Mouse (Mus musculus): ENCODE measurements around the gene Nelfe.
A peak's percentile ranks its signal among the peaks of the same experiment; 100 is the strongest.

The Nelfe gene

DNA sequence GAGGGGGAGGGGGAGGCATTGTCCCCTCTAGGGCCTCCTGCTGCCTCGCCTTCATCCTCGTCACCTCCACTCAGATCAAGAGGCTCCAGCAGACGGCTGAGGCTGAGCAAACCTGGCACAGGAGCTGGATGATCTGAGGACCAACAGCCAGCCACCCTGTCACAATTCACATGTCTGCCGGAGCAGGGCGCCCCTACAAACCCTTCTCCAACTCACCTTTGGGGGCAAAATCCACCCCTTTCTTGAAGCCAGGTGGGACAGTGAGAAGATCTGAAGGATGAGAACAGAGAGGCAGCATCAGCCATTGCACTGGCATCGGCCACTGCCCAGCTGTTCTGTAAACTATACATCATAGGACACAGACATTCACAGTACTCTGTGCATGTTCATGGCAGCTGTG, 3.0 kb upstream of the Nelfe start:
- no peak for DNase-seq (ENCODE audit: low spot score)

DNA sequence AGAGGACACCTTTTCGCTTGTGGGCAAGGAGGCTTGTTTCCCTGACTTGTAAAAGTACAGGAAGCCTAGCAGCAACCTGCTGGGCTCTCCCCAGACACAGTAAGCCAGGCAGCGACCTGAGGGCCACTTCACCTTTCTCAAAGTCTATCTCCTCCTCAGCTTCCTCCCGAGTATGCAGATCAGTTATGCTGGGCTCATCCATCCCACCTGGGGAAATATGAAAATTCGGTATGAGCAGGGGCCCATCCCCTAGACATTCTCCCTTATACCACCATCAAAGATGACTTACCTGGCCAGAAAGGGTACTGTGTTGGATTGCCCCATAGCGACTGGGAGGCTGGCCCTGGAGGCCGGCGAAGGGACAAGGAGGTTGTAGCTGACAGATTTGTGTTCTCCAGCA, 2.6 kb upstream of the Nelfe start:
- DNase-seq (ENCODE audit: low spot score) = no peak

DNA sequence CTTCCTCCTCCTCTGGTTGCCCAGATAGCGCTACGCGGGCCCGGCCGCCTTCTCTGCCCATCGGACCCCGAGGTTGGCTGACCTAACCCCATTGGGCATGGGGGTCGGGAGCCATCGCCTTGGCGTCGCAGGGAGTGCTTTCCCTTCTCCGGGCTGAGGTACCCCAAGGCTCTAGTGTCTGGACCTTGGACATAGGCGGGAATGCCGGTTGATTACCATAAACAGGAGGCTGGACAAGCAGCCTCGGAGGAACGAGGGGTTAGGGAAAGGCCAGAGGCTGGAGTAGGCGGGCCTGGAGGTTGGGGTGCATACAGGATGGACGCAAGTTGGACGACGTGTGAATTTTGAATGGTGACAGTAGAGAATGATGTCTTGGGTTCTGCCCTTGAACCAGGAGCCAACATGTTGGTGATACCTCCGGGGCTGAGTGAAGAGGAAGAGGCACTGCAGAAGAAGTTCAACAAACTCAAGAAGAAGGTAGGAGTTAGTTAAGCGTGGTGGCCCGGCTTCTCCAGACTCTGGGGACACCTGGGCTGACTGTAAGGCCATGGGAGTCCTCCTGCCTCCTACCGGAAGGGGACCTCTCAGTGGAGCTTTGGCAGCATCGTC, 430 bp downstream of the Nelfe start:
- no peak for DNase-seq (ENCODE audit: low spot score)

GRCm38 (mm10) chr17:34853511-34853910, 3.3 kb downstream of the Nelfe start:
- DNase-seq (ENCODE audit: low spot score) = no peak

DNA sequence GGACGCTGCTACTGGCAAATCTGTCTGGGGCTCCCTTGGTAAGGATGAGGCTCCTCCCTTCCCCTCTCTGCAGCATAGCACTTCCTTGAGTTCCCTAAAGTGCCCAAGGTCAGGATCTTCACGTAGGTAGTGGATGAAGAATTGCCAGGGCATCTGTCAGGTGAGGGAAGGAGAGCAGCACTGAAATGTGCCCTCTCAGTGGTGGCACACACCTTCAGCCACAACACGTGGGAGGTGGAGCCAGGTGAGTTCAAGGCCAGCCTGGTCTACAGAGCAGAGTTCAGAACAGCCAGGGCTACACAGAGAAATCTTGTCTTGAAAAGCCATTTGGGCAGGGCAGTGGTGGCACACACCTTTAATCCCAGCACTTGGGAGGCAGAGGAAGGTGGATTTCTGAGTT, 4.6 kb downstream of the Nelfe start:
- DNase-seq (ENCODE audit: low spot score) = no peak

GRCm38 (mm10) chr17:34855825-34856224, 5.6 kb downstream of the Nelfe start:
- DNase-seq (ENCODE audit: low spot score) = peak; percentile 52

DNA sequence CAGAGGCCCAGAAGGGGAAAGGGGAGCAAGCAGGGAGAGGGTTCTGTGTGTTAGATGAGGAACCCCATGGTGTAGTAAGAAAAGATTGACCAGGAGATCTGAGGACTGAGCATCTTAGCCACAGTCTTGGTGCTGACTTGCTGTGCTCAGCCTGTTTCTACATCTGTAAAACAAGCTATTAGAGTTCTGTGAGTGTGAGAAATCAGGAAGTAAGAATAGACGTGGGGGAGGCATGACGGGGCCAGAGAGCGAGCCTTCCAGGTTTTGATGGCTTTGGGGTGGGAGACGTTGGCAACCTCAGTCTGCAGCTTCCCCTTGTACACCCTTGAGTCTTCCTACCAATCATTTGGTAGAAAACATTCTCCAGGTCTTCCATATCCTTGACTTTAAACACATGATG, 8.5 kb downstream of the Nelfe start:
- DNase-seq (ENCODE audit: low spot score) = no peak

- DNase-seq (ENCODE audit: low spot score) = no peak
Observed at GRCm38 (mm10) chr17:34860514-34860913, 10.3 kb downstream of the Nelfe start.

- peak; percentile 17 for DNase-seq (ENCODE audit: low spot score)
Observed at GRCm38 (mm10) chr17:34861704-34862415, 11.7 kb downstream of the Nelfe start.

- DNase-seq (ENCODE audit: low spot score) = no peak
Observed at GRCm38 (mm10) chr17:34862416-34863081, 12.4 kb downstream of the Nelfe start, which contains the start of gene Cfb. TSS of gene Cfb (minus strand) at chr17:34862518.

GRCm38 (mm10) chr17:34865981-34866380, 15.8 kb downstream of the Nelfe start:
- DNase-seq (ENCODE audit: low spot score) = no peak

DNA sequence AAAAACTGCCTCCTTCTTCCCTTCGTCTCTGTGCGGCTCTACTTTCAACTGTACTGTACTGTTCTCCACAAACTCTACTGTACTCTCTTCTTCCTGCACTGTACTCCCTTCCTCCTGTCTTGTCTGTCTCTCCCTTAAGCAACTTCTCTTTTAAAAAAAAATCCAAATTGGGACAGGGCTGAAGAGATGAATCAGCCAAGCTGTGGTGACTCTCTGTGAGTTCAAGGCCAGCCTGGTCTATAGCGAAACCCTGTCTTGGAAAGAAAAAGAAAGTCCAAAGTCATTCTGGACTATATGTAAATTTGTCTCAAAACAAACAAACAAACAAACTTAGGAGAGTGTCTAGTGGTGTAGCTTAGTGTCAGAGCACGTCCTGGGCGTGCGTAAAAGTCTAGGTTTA, 24.1 kb downstream of the Nelfe start:
- no peak for DNase-seq (ENCODE audit: low spot score)

GRCm38 (mm10) chr17:34879336-34879879, 29.2 kb downstream of the Nelfe start, which contains the start of gene Zbtb12:
TSS of gene Zbtb12 (plus strand) at chr17:34879483.
- no peak for DNase-seq (ENCODE audit: low spot score)

GRCm38 (mm10) chr17:34881166-34881565, 31.0 kb downstream of the Nelfe start:
- no peak for DNase-seq (ENCODE audit: low spot score)

- no peak for DNase-seq (ENCODE audit: low spot score)
Observed at GRCm38 (mm10) chr17:34881683-34882310, 31.6 kb downstream of the Nelfe start, which contains the start of gene Gm20547. TSS of gene Gm20547 (minus strand) at chr17:34882042.

DNA sequence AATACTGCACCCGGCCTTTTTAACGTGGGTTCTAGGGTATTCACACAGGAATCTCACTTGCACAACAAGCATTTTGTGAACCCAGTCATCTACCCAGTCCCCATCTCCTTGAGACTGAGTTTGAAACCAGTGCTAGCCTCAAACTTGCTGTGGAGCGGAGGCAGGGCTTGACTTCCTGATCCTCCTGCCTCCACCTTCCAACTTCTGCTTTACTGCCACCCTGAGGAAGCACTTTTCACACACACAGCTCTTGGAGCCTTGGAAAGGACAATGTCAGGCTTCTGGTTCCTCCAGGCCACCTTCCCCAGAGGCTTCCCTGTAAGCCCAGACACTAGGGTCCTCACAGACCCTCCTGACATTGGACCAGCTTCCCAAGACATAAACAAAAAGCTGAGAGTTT, 33.1 kb downstream of the Nelfe start:
- no peak for DNase-seq (ENCODE audit: low spot score)

GRCm38 (mm10) chr17:34884704-34885103, 34.5 kb downstream of the Nelfe start:
- no peak for DNase-seq (ENCODE audit: low spot score)

DNA sequence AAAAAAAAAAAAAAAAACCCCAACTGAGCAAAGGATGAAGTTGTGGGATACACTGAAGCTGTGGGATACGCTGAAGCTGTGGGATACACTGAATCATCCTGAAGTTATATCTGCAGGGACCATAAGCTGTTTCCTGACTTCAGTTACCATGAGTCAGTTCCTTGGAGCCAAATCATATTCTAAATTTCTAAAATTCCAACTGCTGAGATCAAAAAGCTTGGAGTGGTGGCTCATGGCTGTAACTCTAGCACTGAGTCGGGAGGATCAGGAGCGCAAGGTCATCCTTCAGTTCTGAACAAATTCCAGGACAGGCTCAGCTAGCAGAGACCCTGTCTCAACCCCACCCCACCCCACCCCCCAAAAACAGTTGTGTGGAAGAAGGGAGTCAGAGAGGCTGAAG, 35.4 kb downstream of the Nelfe start:
- no peak for DNase-seq (ENCODE audit: low spot score)

- no peak for DNase-seq (ENCODE audit: low spot score)
Observed at GRCm38 (mm10) chr17:34887942-34888341, 37.8 kb downstream of the Nelfe start.

DNA sequence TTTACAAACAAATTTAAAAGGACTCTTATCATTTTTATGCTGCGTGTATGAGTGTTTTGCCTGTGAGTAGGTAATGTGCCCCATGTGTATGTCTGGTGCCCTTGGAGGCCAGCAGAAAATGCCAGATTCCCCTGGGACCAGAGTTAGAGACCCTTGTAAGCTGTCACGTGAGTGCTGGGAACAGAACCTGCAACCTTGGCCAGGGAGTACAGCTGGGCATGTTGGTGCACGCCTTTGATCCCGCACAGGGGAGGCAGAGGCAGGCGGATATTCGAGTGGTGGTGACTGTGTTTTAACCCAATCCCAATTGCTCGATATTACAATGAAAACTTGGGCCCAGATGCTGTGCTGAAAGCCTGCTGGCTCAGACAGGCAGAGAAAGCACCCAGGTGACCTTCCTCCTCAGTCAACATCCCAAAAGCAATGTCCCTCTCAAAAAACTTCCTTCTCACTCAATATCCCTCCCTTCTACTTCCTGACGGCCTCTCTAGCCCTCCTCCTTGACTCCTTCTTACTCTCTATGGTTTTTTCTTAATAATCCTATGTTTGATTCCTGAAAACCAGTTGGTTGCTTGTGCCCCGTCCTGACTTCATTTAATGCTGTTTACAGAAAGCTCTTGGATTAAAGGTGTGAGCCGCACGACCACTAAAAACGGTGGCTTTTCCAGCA, 40.0 kb downstream of the Nelfe start:
- no peak for DNase-seq (ENCODE audit: low spot score)

DNA sequence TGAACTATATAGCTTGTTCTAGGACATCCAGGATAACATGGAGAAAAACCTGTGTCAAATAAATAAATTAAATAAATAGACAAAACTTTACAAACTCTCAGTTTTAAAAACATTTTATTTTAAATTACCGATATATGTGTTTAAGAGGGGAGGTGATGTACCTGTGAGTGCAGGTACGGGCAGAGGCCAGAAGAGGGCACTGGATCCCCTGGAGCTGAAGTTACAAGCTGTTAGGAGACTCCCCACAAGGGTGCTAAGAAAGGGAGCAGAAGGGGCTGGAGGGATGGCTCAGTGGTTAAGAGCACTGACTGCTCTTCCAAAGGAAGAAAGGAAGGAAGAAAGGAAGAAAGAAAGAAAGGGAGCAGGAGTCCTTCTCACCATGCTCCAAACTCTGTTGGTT, 41.2 kb downstream of the Nelfe start:
- no peak for DNase-seq (ENCODE audit: low spot score)
